Mouse (Mus musculus) liver, embryonic 13.5 days (tissue): ENCODE data around the gene Rhbdd3. TPM values are rescaled to one million over a fixed set of nuclear protein-coding genes. Genes with fewer than 3 reads are reported as not detected.
A peak's percentile ranks its signal among the peaks of the same experiment; 100 is the strongest.

ENCODE experiments used
- ATAC-seq: fragments of 200-750 bp; cut with Nextera tagmentation; 2 replicates; pipeline ENCODE4 v1.8.0; 2017; ENCODE audit warnings: low read depth, mild to moderate bottlenecking, moderate number of reproducible peaks, moderate library complexity
- DNase-seq: peaks from one replicate; pipeline ENCODE4 v3.0.0; 2022
- H3K27ac ChIP-seq: fragments of 300-500 bp; sonication (generic); 2 replicates; pipeline ENCODE4 v1.5.1; 2015; ENCODE audit warnings: moderate library complexity, mild to moderate bottlenecking, inconsistent platforms
- H3K27me3 ChIP-seq: fragments of 300-500 bp; sonication (generic); 2 replicates; pipeline ENCODE4 v1.6.1; 2015; ENCODE audit warnings: mild to moderate bottlenecking, inconsistent platforms
- H3K36me3 ChIP-seq: fragments of 300-500 bp; sonication (generic); 2 replicates; pipeline ENCODE4 v1.6.1; 2015; ENCODE audit warnings: mild to moderate bottlenecking, inconsistent platforms
- H3K4me1 ChIP-seq: fragments of 300-500 bp; sonication (generic); replicated peaks from 2 replicates; pipeline ENCODE4 v1.6.1; 2015; ENCODE audit warnings: inconsistent platforms
- H3K4me2 ChIP-seq: fragments of 300-500 bp; sonication (generic); 2 replicates; pipeline ENCODE4 v1.6.1; 2015; ENCODE audit warnings: inconsistent platforms, mild to moderate bottlenecking, moderate library complexity
- H3K4me3 ChIP-seq: fragments of 300-500 bp; sonication (generic); replicated peaks from 2 replicates; pipeline ENCODE4 v1.5.1; 2015; ENCODE audit warnings: mild to moderate bottlenecking, inconsistent platforms
- H3K9ac ChIP-seq: fragments of 300-500 bp; sonication (generic); 2 replicates; pipeline ENCODE4 v1.6.1; 2015; ENCODE audit warnings: mild to moderate bottlenecking, inconsistent platforms
- H3K9me3 ChIP-seq: fragments of 300-500 bp; sonication (generic); replicated peaks from 2 replicates; pipeline ENCODE4 v1.6.1; 2016; ENCODE audit warnings: inconsistent platforms
- WGBS: fragments of 180-500 bp; shearing (Covaris S2); methylation state at CpG from one replicate; pipeline ENCODE4 v1.1.7; 2015; ENCODE audit not compliant: insufficient replicate concordance; 5-methylcytosine and 5-hydroxymethylcytosine counted together
- polyA plus RNA-seq: library from polyadenylated mRNA; unstranded; fragments of >200 nt; fragmentation: Nextera tagmentation; extraction: Ambion mirVana; gene quantifications from 2 replicates; pipeline ENCODE4 v1.2.1, GENCODE M21; 2015

The Rhbdd3 gene
- polyA plus RNA-seq, 1 experiment from 2014 or later, result 14.3 TPM

- Histone ChIP-seq H3K27me3 (no peaks in the 10 kb centered on the region), H3K4me1 (peaks cover 18% of the 10 kb centered on the region), H3K36me3 (no peaks in the 10 kb centered on the region), H3K9ac (no peak overlapping the region), H3K4me2 (no peak overlapping the region), H3K9me3 (no peaks in the 10 kb centered on the region), H3K4me3 (no peak overlapping the region), H3K27ac (no peak overlapping the region)
- DNase-seq (no peak), ATAC-seq (no peak)
- 75% methylated on average over 11 of the region's 11 CpGs for WGBS
Measured at GRCm38 (mm10) chr11:5135914-5136313, 37.2 kb downstream of the Rhbdd3 start.

- H3K9me3 ChIP-seq, result no peaks in the 10 kb centered on the region
- H3K4me2 ChIP-seq, result no peak overlapping the region
- no peak overlapping the region for H3K9ac ChIP-seq
- WGBS, result 68% methylated on average over 2 of the region's 2 CpGs
- DNase-seq, result no peak
- peaks cover 25% of the 10 kb centered on the region for H3K4me1 ChIP-seq
- H3K27me3 ChIP-seq, result no peaks in the 10 kb centered on the region
- H3K27ac ChIP-seq, result no peak overlapping the region
- H3K4me3 ChIP-seq, result no peak overlapping the region
- no peak for ATAC-seq
- no peaks in the 10 kb centered on the region for H3K36me3 ChIP-seq
Measured at GRCm38 (mm10) chr11:5138642-5139041, 39.9 kb downstream of the Rhbdd3 start.

- 73% methylated on average over 9 of the region's 9 CpGs for WGBS
Measured at GRCm38 (mm10) chr11:5139372-5139771, 40.6 kb downstream of the Rhbdd3 start.

GRCm38 (mm10) chr11:5140619-5141018 is 41.9 kb downstream of the Rhbdd3 start:
- peaks cover 25% of the 10 kb centered on the region for H3K4me1 ChIP-seq
- no peak overlapping the region for H3K4me3 ChIP-seq
- no peaks in the 10 kb centered on the region for H3K36me3 ChIP-seq
- DNase-seq (no peak), ATAC-seq (0 out of 2 replicates have a peak, but pooled peaks have one; percentile 24)
- 56% methylated on average over 8 of the region's 8 CpGs for WGBS
- no peak overlapping the region for H3K4me2 ChIP-seq
- no peak overlapping the region for H3K27ac ChIP-seq
- no peaks in the 10 kb centered on the region for H3K27me3 ChIP-seq
- H3K9me3 ChIP-seq, result no peaks in the 10 kb centered on the region
- H3K9ac ChIP-seq, result no peak overlapping the region

More at GRCm38 (mm10) chr11:5139372-5139771, 40.6 kb downstream of the Rhbdd3 start:
- 0 out of 2 replicates have a peak overlapping the region, but pooled peaks have one; percentile 11 for H3K4me2 ChIP-seq
- H3K36me3 ChIP-seq, result no peaks in the 10 kb centered on the region
- no peak overlapping the region for H3K9ac ChIP-seq
- peaks cover 25% of the 10 kb centered on the region for H3K4me1 ChIP-seq
- DNase-seq (no peak), ATAC-seq (peak; percentile 56)
- no peak overlapping the region for H3K27ac ChIP-seq
- no peaks in the 10 kb centered on the region for H3K9me3 ChIP-seq
- H3K4me3 ChIP-seq, result no peak overlapping the region
- no peaks in the 10 kb centered on the region for H3K27me3 ChIP-seq

- H3K27ac ChIP-seq, result no peak overlapping the region
- H3K36me3 ChIP-seq, result no peaks in the 10 kb centered on the region
- 67% methylated on average over 5 of the region's 5 CpGs for WGBS
- H3K9me3 ChIP-seq, result no peaks in the 10 kb centered on the region
- H3K4me2 ChIP-seq, result no peak overlapping the region
- no peak for ATAC-seq
- H3K27me3 ChIP-seq, result no peaks in the 10 kb centered on the region
- no peak overlapping the region for H3K4me3 ChIP-seq
- DNase-seq, result no peak
- H3K9ac ChIP-seq, result no peak overlapping the region
- peaks cover 25% of the 10 kb centered on the region for H3K4me1 ChIP-seq
Measured at GRCm38 (mm10) chr11:5141252-5141651, 42.5 kb downstream of the Rhbdd3 start.

GRCm38 (mm10) chr11:5141965-5142364 is 43.2 kb downstream of the Rhbdd3 start:
- WGBS, result 63% methylated on average over 2 of the region's 2 CpGs
- Histone ChIP-seq H3K9ac (no peak overlapping the region), H3K9me3 (no peaks in the 10 kb centered on the region), H3K4me2 (no peak overlapping the region), H3K4me1 (peaks cover 25% of the 10 kb centered on the region), H3K27ac (no peak overlapping the region), H3K27me3 (no peaks in the 10 kb centered on the region), H3K4me3 (no peak overlapping the region), H3K36me3 (no peaks in the 10 kb centered on the region)
- DNase-seq (no peak), ATAC-seq (no peak)

GRCm38 (mm10) chr11:5145600-5145999 is 46.9 kb downstream of the Rhbdd3 start:
- H3K4me2 ChIP-seq, result no peak overlapping the region
- H3K27me3 ChIP-seq, result peaks cover 11% of the 10 kb centered on the region
- H3K27ac ChIP-seq, result no peak overlapping the region
- no peaks in the 10 kb centered on the region for H3K9me3 ChIP-seq
- H3K4me1 ChIP-seq, result peaks cover 28% of the 10 kb centered on the region
- no peak overlapping the region for H3K4me3 ChIP-seq
- DNase-seq (no peak), ATAC-seq (no peak)
- H3K36me3 ChIP-seq, result no peaks in the 10 kb centered on the region
- no peak overlapping the region for H3K9ac ChIP-seq
- 62% methylated on average over 3 of the region's 3 CpGs for WGBS

- H3K4me3 ChIP-seq, result no peak overlapping the region
- H3K27me3 ChIP-seq, result peaks cover 40% of the 10 kb centered on the region
- H3K9me3 ChIP-seq, result no peaks in the 10 kb centered on the region
- ATAC-seq (no peak), DNase-seq (no peak)
- H3K36me3 ChIP-seq, result no peaks in the 10 kb centered on the region
- H3K4me1 ChIP-seq, result peaks cover 35% of the 10 kb centered on the region
- H3K4me2 ChIP-seq, result 0 out of 2 replicates have a peak overlapping the region, but pooled peaks have one; percentile 1
- 5% methylated on average over 7 of the region's 7 CpGs for WGBS
- no peak overlapping the region for H3K27ac ChIP-seq
- H3K9ac ChIP-seq, result no peak overlapping the region
Measured at GRCm38 (mm10) chr11:5149249-5149648, 50.5 kb downstream of the Rhbdd3 start.

GRCm38 (mm10) chr11:5149955-5150354 is 51.2 kb downstream of the Rhbdd3 start:
- H3K36me3 ChIP-seq, result no peaks in the 10 kb centered on the region
- H3K4me2 ChIP-seq, result no peak overlapping the region
- peaks cover 44% of the 10 kb centered on the region for H3K27me3 ChIP-seq
- no peaks in the 10 kb centered on the region for H3K9me3 ChIP-seq
- H3K27ac ChIP-seq, result no peak overlapping the region
- ATAC-seq (no peak), DNase-seq (no peak)
- peaks cover 35% of the 10 kb centered on the region for H3K4me1 ChIP-seq
- H3K9ac ChIP-seq, result no peak overlapping the region
- H3K4me3 ChIP-seq, result no peak overlapping the region
- 50% methylated on average over 9 of the region's 9 CpGs for WGBS

- ATAC-seq, result no peak
- no peak overlapping the region for H3K27ac ChIP-seq
- 0 out of 2 replicates have a peak overlapping the region, but pooled peaks have one; percentile 56 for H3K4me3 ChIP-seq
- no peaks in the 10 kb centered on the region for H3K36me3 ChIP-seq
- 33% methylated on average over 9 of the region's 9 CpGs for WGBS
- H3K4me2 ChIP-seq, result peak overlapping the region; percentile 71
- no peak for DNase-seq
- H3K9ac ChIP-seq, result no peak overlapping the region
- H3K4me1 ChIP-seq, result peaks cover 38% of the 10 kb centered on the region
- peaks cover 44% of the 10 kb centered on the region for H3K27me3 ChIP-seq
- H3K9me3 ChIP-seq, result no peaks in the 10 kb centered on the region
Measured at GRCm38 (mm10) chr11:5150416-5151246, 51.9 kb downstream of the Rhbdd3 start.

GRCm38 (mm10) chr11:5151247-5151630 is 52.5 kb downstream of the Rhbdd3 start:
- Histone ChIP-seq H3K4me3 (peak overlapping the region; percentile 56), H3K9me3 (no peaks in the 10 kb centered on the region), H3K9ac (peak overlapping the region; percentile 46; the same call in 1 of the 2 replicates), H3K4me1 (peaks cover 38% of the 10 kb centered on the region), H3K27me3 (peaks cover 44% of the 10 kb centered on the region), H3K27ac (no peak overlapping the region), H3K4me2 (peak overlapping the region; percentile 71), H3K36me3 (no peaks in the 10 kb centered on the region)
- 18% methylated on average over 4 of the region's 4 CpGs for WGBS
- DNase-seq (no peak), ATAC-seq (no peak)
